Mouse (Mus musculus): Measurements from ENCODE around the gene Palld. TPM values are rescaled to one million over a fixed set of nuclear protein-coding genes. Genes with fewer than 3 reads are reported as not detected.

Palld gene
- polyA plus RNA-seq, 1 experiment from 2014 or later = 83.1 TPM

GRCm38 (mm10) chr8:61695416-61695815 lies 207.1 kb downstream of the Palld start:
- Histone ChIP-seq H3K27ac (ENCODE audit: low read length) (no peak overlapping the region), H3K4me3 (replicated peaks; ENCODE audit: low read length) (no peak overlapping the region), H3K4me2 (ENCODE audit: low read depth, low read length) (no peak overlapping the region), H3K27me3 (ENCODE audit: control insufficient read depth, insufficient read depth, low read length) (no peaks in the 10 kb centered on the region), H3K4me1 (ENCODE audit: control insufficient read depth, insufficient read depth, low read length) (no peaks in the 10 kb centered on the region), H3K9ac (ENCODE audit: low read length) (no peak overlapping the region), H3K36me3 (ENCODE audit: control insufficient read depth, insufficient read depth, low read length) (no peaks in the 10 kb centered on the region), H3K9me3 (replicated peaks; ENCODE audit: control insufficient read depth, low read length) (0 out of 2 replicates have a peak, but pooled peaks cover 1% of the 10 kb centered on the region)
- no peak for ATAC-seq (ENCODE audit: insufficient read depth, low FRiP score)
- 43% methylated on average over 1 of the region's 1 CpGs for WGBS

- Histone ChIP-seq H3K36me3 (ENCODE audit: control insufficient read depth, insufficient read depth, low read length) (no peaks in the 10 kb centered on the region), H3K9me3 (replicated peaks; ENCODE audit: control insufficient read depth, low read length) (no peaks in the 10 kb centered on the region), H3K4me1 (ENCODE audit: control insufficient read depth, insufficient read depth, low read length) (no peaks in the 10 kb centered on the region), H3K4me2 (ENCODE audit: low read depth, low read length) (no peak overlapping the region), H3K27ac (ENCODE audit: low read length) (no peak overlapping the region), H3K27me3 (ENCODE audit: control insufficient read depth, insufficient read depth, low read length) (no peaks in the 10 kb centered on the region), H3K4me3 (replicated peaks; ENCODE audit: low read length) (no peak overlapping the region), H3K9ac (ENCODE audit: low read length) (no peak overlapping the region)
- ATAC-seq (ENCODE audit: insufficient read depth, low FRiP score) = no peak
- 72% methylated on average over 4 of the region's 4 CpGs for WGBS
Observed at GRCm38 (mm10) chr8:61692866-61693265, 209.6 kb downstream of the Palld start.

GRCm38 (mm10) chr8:61692129-61692528 lies 210.4 kb downstream of the Palld start:
- Histone ChIP-seq H3K36me3 (ENCODE audit: control insufficient read depth, insufficient read depth, low read length) (no peaks in the 10 kb centered on the region), H3K27ac (ENCODE audit: low read length) (no peak overlapping the region), H3K4me3 (replicated peaks; ENCODE audit: low read length) (no peak overlapping the region), H3K4me2 (ENCODE audit: low read depth, low read length) (no peak overlapping the region), H3K27me3 (ENCODE audit: control insufficient read depth, insufficient read depth, low read length) (no peaks in the 10 kb centered on the region), H3K9me3 (replicated peaks; ENCODE audit: control insufficient read depth, low read length) (no peaks in the 10 kb centered on the region), H3K9ac (ENCODE audit: low read length) (no peak overlapping the region), H3K4me1 (ENCODE audit: control insufficient read depth, insufficient read depth, low read length) (no peaks in the 10 kb centered on the region)
- ATAC-seq (ENCODE audit: insufficient read depth, low FRiP score) = no peak
- 92% methylated on average over 3 of the region's 3 CpGs for WGBS

GRCm38 (mm10) chr8:61691391-61691790 lies 211.1 kb downstream of the Palld start:
- Histone ChIP-seq H3K27ac (ENCODE audit: low read length) (no peak overlapping the region), H3K36me3 (ENCODE audit: control insufficient read depth, insufficient read depth, low read length) (no peaks in the 10 kb centered on the region), H3K4me3 (replicated peaks; ENCODE audit: low read length) (no peak overlapping the region), H3K4me1 (ENCODE audit: control insufficient read depth, insufficient read depth, low read length) (no peaks in the 10 kb centered on the region), H3K9ac (ENCODE audit: low read length) (no peak overlapping the region), H3K4me2 (ENCODE audit: low read depth, low read length) (no peak overlapping the region), H3K9me3 (replicated peaks; ENCODE audit: control insufficient read depth, low read length) (no peaks in the 10 kb centered on the region), H3K27me3 (ENCODE audit: control insufficient read depth, insufficient read depth, low read length) (no peaks in the 10 kb centered on the region)
- ATAC-seq (ENCODE audit: insufficient read depth, low FRiP score) = no peak
- 24% methylated on average over 1 of the region's 1 CpGs for WGBS

GRCm38 (mm10) chr8:61687071-61687470 lies 215.4 kb downstream of the Palld start:
- WGBS = 58% methylated on average over 4 of the region's 4 CpGs
- Histone ChIP-seq H3K36me3 (ENCODE audit: control insufficient read depth, insufficient read depth, low read length) (no peaks in the 10 kb centered on the region), H3K4me2 (ENCODE audit: low read depth, low read length) (no peak overlapping the region), H3K27ac (ENCODE audit: low read length) (no peak overlapping the region), H3K27me3 (ENCODE audit: control insufficient read depth, insufficient read depth, low read length) (no peaks in the 10 kb centered on the region), H3K4me3 (replicated peaks; ENCODE audit: low read length) (no peak overlapping the region), H3K4me1 (ENCODE audit: control insufficient read depth, insufficient read depth, low read length) (no peaks in the 10 kb centered on the region), H3K9ac (ENCODE audit: low read length) (no peak overlapping the region), H3K9me3 (replicated peaks; ENCODE audit: control insufficient read depth, low read length) (no peaks in the 10 kb centered on the region)
- ATAC-seq (ENCODE audit: insufficient read depth, low FRiP score) = no peak

GRCm38 (mm10) chr8:61686340-61686739 lies 216.2 kb downstream of the Palld start:
- Histone ChIP-seq H3K27ac (ENCODE audit: low read length) (no peak overlapping the region), H3K4me1 (ENCODE audit: control insufficient read depth, insufficient read depth, low read length) (no peaks in the 10 kb centered on the region), H3K27me3 (ENCODE audit: control insufficient read depth, insufficient read depth, low read length) (no peaks in the 10 kb centered on the region), H3K9me3 (replicated peaks; ENCODE audit: control insufficient read depth, low read length) (no peaks in the 10 kb centered on the region), H3K4me3 (replicated peaks; ENCODE audit: low read length) (no peak overlapping the region), H3K4me2 (ENCODE audit: low read depth, low read length) (no peak overlapping the region), H3K9ac (ENCODE audit: low read length) (no peak overlapping the region), H3K36me3 (ENCODE audit: control insufficient read depth, insufficient read depth, low read length) (no peaks in the 10 kb centered on the region)
- no peak for ATAC-seq (ENCODE audit: insufficient read depth, low FRiP score)

GRCm38 (mm10) chr8:61685280-61685679 lies 217.2 kb downstream of the Palld start:
- no peak for ATAC-seq (ENCODE audit: insufficient read depth, low FRiP score)
- Histone ChIP-seq H3K4me3 (replicated peaks; ENCODE audit: low read length) (no peak overlapping the region), H3K4me1 (ENCODE audit: control insufficient read depth, insufficient read depth, low read length) (no peaks in the 10 kb centered on the region), H3K9ac (ENCODE audit: low read length) (no peak overlapping the region), H3K9me3 (replicated peaks; ENCODE audit: control insufficient read depth, low read length) (no peaks in the 10 kb centered on the region), H3K36me3 (ENCODE audit: control insufficient read depth, insufficient read depth, low read length) (no peaks in the 10 kb centered on the region), H3K27me3 (ENCODE audit: control insufficient read depth, insufficient read depth, low read length) (no peaks in the 10 kb centered on the region), H3K4me2 (ENCODE audit: low read depth, low read length) (no peak overlapping the region), H3K27ac (ENCODE audit: low read length) (no peak overlapping the region)
- 91% methylated on average over 1 of the region's 1 CpGs for WGBS

GRCm38 (mm10) chr8:61684280-61684939 lies 218.1 kb downstream of the Palld start:
- no peak for ATAC-seq (ENCODE audit: insufficient read depth, low FRiP score)
- Histone ChIP-seq H3K36me3 (ENCODE audit: control insufficient read depth, insufficient read depth, low read length) (no peaks in the 10 kb centered on the region), H3K4me1 (ENCODE audit: control insufficient read depth, insufficient read depth, low read length) (no peaks in the 10 kb centered on the region), H3K9ac (ENCODE audit: low read length) (no peak overlapping the region), H3K27ac (ENCODE audit: low read length) (no peak overlapping the region), H3K9me3 (replicated peaks; ENCODE audit: control insufficient read depth, low read length) (no peaks in the 10 kb centered on the region), H3K4me2 (ENCODE audit: low read depth, low read length) (no peak overlapping the region), H3K4me3 (replicated peaks; ENCODE audit: low read length) (no peak overlapping the region), H3K27me3 (ENCODE audit: control insufficient read depth, insufficient read depth, low read length) (no peaks in the 10 kb centered on the region)
- WGBS = 73% methylated on average over 4 of the region's 4 CpGs

- Histone ChIP-seq H3K9ac (ENCODE audit: low read length) (no peak overlapping the region), H3K27ac (ENCODE audit: low read length) (no peak overlapping the region), H3K9me3 (replicated peaks; ENCODE audit: control insufficient read depth, low read length) (no peaks in the 10 kb centered on the region), H3K27me3 (ENCODE audit: control insufficient read depth, insufficient read depth, low read length) (no peaks in the 10 kb centered on the region), H3K36me3 (ENCODE audit: control insufficient read depth, insufficient read depth, low read length) (no peaks in the 10 kb centered on the region), H3K4me2 (ENCODE audit: low read depth, low read length) (no peak overlapping the region), H3K4me3 (replicated peaks; ENCODE audit: low read length) (no peak overlapping the region), H3K4me1 (ENCODE audit: control insufficient read depth, insufficient read depth, low read length) (no peaks in the 10 kb centered on the region)
- ATAC-seq (ENCODE audit: insufficient read depth, low FRiP score) = no peak
- 55% methylated on average over 2 of the region's 2 CpGs for WGBS
Observed at GRCm38 (mm10) chr8:61682902-61683301, 219.6 kb downstream of the Palld start.

Measured in stomach, embryonic 16.5 days (tissue).